Mouse (Mus musculus): ENCODE data around the gene Isy1.

The Isy1 gene

GRCm38 (mm10) chr6:87804886-87805285 is 33.7 kb downstream of the Isy1 start:
- no peak for DNase-seq (ENCODE audit: low spot score in 2 of 2)

- DNase-seq (ENCODE audit: low spot score in 2 of 2), result no peak
Observed at GRCm38 (mm10) chr6:87804036-87804435, 34.6 kb downstream of the Isy1 start.

GRCm38 (mm10) chr6:87802462-87802861 is 36.1 kb downstream of the Isy1 start:
- no peak for DNase-seq (ENCODE audit: low spot score in 2 of 2)

GRCm38 (mm10) chr6:87799576-87799975 is 39.0 kb downstream of the Isy1 start:
- DNase-seq (ENCODE audit: low spot score in 2 of 2), result no peak

GRCm38 (mm10) chr6:87797321-87797720 is 41.3 kb downstream of the Isy1 start:
- no peak for DNase-seq (ENCODE audit: low spot score in 2 of 2)

- no peak for DNase-seq (ENCODE audit: low spot score in 2 of 2)
Observed at GRCm38 (mm10) chr6:87796251-87796880, 42.2 kb downstream of the Isy1 start.

GRCm38 (mm10) chr6:87795385-87796150 is 43.0 kb downstream of the Isy1 start:
- no peak for DNase-seq (ENCODE audit: low spot score in 2 of 2)

GRCm38 (mm10) chr6:87793821-87794510 is 44.6 kb downstream of the Isy1 start:
- DNase-seq (ENCODE audit: low spot score in 2 of 2), result no peak

GRCm38 (mm10) chr6:87791826-87792225 is 46.8 kb downstream of the Isy1 start:
- no peak for DNase-seq (ENCODE audit: low spot score in 2 of 2)

GRCm38 (mm10) chr6:87790779-87791480 is 47.7 kb downstream of the Isy1 start:
- DNase-seq (ENCODE audit: low spot score in 2 of 2), result no peak

GRCm38 (mm10) chr6:87789791-87790190 is 48.8 kb downstream of the Isy1 start:
- DNase-seq (ENCODE audit: low spot score in 2 of 2), result no peak

- DNase-seq (ENCODE audit: low spot score in 2 of 2), result no peak
Observed at GRCm38 (mm10) chr6:87788896-87789587, 49.6 kb downstream of the Isy1 start.

GRCm38 (mm10) chr6:87788266-87788895 is 50.2 kb downstream of the Isy1 start:
- DNase-seq (ENCODE audit: low spot score in 2 of 2), result no peak

- no peak for DNase-seq (ENCODE audit: low spot score in 2 of 2)
Observed at GRCm38 (mm10) chr6:87787108-87787890, 51.3 kb downstream of the Isy1 start.

GRCm38 (mm10) chr6:87786621-87787020 is 52.0 kb downstream of the Isy1 start:
- DNase-seq (ENCODE audit: low spot score in 2 of 2), result no peak

- no peak for DNase-seq (ENCODE audit: low spot score in 2 of 2)
Observed at GRCm38 (mm10) chr6:87784033-87784432, 54.6 kb downstream of the Isy1 start.

- no peak for DNase-seq (ENCODE audit: low spot score in 2 of 2)
Observed at GRCm38 (mm10) chr6:87780546-87781301, 57.9 kb downstream of the Isy1 start.

- no peak for DNase-seq (ENCODE audit: low spot score in 2 of 2)
Observed at GRCm38 (mm10) chr6:87779174-87780165, 59.1 kb downstream of the Isy1 start.
